Mouse (Mus musculus): ENCODE data around the gene Samsn1. TPM values are rescaled to one million over a fixed set of nuclear protein-coding genes. Genes with fewer than 3 reads are reported as not detected.

Gene Samsn1
- polyA plus RNA-seq, 1 experiment from 2014 or later = 1.2 TPM

DNA sequence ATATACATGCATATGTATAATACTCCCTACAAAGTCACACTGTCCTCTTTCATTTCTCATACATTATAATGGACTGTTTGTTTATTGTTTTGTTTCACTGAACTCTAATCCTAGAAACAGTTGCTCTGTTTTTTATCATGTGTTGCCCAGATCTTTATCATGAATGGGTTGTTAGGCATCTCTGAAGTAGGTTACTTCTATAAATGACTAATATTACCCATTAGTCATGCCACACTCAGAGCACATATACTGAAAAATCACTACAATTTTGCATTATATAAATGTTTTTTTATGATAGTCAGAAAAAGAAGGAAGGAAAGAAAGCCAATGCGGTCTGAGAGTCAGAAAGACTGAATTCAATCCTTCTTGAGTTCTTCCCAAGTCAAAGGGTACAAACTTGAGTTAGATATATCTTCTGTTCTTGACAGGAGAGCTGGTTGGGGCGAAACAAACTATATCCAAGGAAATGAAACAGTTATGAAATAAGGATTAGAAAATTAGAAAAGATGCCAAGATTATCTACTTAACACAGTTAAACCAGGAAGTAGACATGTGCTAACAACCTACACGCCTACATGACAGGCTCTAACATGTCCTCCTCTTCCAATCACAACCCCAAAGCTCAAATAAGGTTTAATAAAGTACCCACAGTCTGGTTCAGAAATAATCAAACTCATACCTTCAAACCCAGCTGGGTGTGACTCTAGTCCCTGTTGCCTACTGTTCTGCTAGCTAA is 122.0 kb downstream of the Samsn1 start:
- ATAC-seq (ENCODE audit: low FRiP score) = no peak
- Histone ChIP-seq H3K27ac (no peak overlapping the region), H3K4me2 (replicated peaks) (no peak overlapping the region), H3K9me3 (ENCODE audit: control insufficient read depth, low read length) (no peaks in the 10 kb centered on the region), H3K27me3 (ENCODE audit: control insufficient read depth, insufficient read depth, low read length) (no peaks in the 10 kb centered on the region), H3K4me3 (replicated peaks; ENCODE audit: low read length) (no peak overlapping the region), H3K4me1 (replicated peaks; ENCODE audit: control insufficient read depth, insufficient read depth, low read length) (no peaks in the 10 kb centered on the region), H3K9ac (no peak overlapping the region), H3K36me3 (replicated peaks; ENCODE audit: control insufficient read depth, insufficient read depth) (no peaks in the 10 kb centered on the region)
- WGBS = 90% methylated on average over 3 of the region's 3 CpGs
- no peak for DNase-seq (ENCODE audit: low spot score)

- ATAC-seq (ENCODE audit: low FRiP score) (no peak), DNase-seq (ENCODE audit: low spot score) (no peak)
- Histone ChIP-seq H3K4me1 (replicated peaks; ENCODE audit: control insufficient read depth, insufficient read depth, low read length) (no peaks in the 10 kb centered on the region), H3K9ac (no peak overlapping the region), H3K9me3 (ENCODE audit: control insufficient read depth, low read length) (no peaks in the 10 kb centered on the region), H3K4me2 (replicated peaks) (no peak overlapping the region), H3K4me3 (replicated peaks; ENCODE audit: low read length) (no peak overlapping the region), H3K27me3 (ENCODE audit: control insufficient read depth, insufficient read depth, low read length) (no peaks in the 10 kb centered on the region), H3K36me3 (replicated peaks; ENCODE audit: control insufficient read depth, insufficient read depth) (no peaks in the 10 kb centered on the region), H3K27ac (no peak overlapping the region)
- WGBS = 84% methylated on average over 4 of the region's 4 CpGs
Measured at GRCm38 (mm10) chr16:75897828-75898367, 124.2 kb downstream of the Samsn1 start.

DNA sequence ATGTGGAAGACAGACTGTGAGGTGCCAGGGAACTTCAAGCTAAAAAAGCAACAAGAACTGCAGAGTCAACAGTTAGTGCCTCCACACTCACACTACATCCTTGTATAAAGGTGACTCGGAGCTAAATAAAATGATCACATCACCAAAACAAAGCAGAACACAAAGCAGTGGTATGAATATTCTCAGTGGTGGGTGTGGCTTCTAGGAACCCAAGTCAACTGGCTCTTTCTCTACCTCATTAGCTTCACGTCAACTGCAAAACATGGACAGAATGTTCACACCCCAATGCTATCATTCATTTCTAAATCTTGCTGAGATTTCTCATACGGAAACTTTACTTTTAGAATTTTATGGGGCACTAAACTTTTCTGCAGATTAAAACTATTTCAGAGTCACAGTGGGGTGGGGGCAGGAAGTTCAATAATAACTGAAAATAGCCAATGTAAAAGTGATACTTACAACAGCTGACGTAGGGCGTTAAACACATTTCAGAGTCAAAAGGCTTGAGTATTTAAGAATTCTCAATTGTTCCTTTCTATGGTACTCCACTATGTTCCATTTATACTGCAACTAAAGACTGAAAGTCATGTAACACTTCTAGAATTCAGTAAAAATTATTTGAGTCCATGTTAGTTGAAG is 127.7 kb downstream of the Samsn1 start:
- Histone ChIP-seq H3K4me3 (replicated peaks; ENCODE audit: low read length) (no peak overlapping the region), H3K4me2 (replicated peaks) (no peak overlapping the region), H3K4me1 (replicated peaks; ENCODE audit: control insufficient read depth, insufficient read depth, low read length) (no peaks in the 10 kb centered on the region), H3K9me3 (ENCODE audit: control insufficient read depth, low read length) (no peaks in the 10 kb centered on the region), H3K27ac (no peak overlapping the region), H3K27me3 (ENCODE audit: control insufficient read depth, insufficient read depth, low read length) (no peaks in the 10 kb centered on the region), H3K9ac (no peak overlapping the region), H3K36me3 (replicated peaks; ENCODE audit: control insufficient read depth, insufficient read depth) (no peaks in the 10 kb centered on the region)
- 84% methylated on average over 5 of the region's 5 CpGs for WGBS
- DNase-seq (ENCODE audit: low spot score) = no peak
- ATAC-seq (ENCODE audit: low FRiP score) = no peak

GRCm38 (mm10) chr16:75893470-75893869 is 128.6 kb downstream of the Samsn1 start:
- no peak for DNase-seq (ENCODE audit: low spot score)

GRCm38 (mm10) chr16:75889081-75889646 is 132.9 kb downstream of the Samsn1 start:
- Histone ChIP-seq H3K9ac (no peak overlapping the region), H3K36me3 (replicated peaks; ENCODE audit: control insufficient read depth, insufficient read depth) (no peaks in the 10 kb centered on the region), H3K27me3 (ENCODE audit: control insufficient read depth, insufficient read depth, low read length) (no peaks in the 10 kb centered on the region), H3K27ac (no peak overlapping the region), H3K9me3 (ENCODE audit: control insufficient read depth, low read length) (no peaks in the 10 kb centered on the region), H3K4me1 (replicated peaks; ENCODE audit: control insufficient read depth, insufficient read depth, low read length) (no peaks in the 10 kb centered on the region), H3K4me3 (replicated peaks; ENCODE audit: low read length) (no peak overlapping the region), H3K4me2 (replicated peaks) (no peak overlapping the region)
- ATAC-seq (ENCODE audit: low FRiP score) = no peak
- DNase-seq (ENCODE audit: low spot score) = no peak
- 64% methylated on average over 6 of the region's 6 CpGs for WGBS

More at GRCm38 (mm10) chr16:75893470-75893869, 128.6 kb downstream of the Samsn1 start:
- WGBS = 100% methylated on average over 1 of the region's 1 CpGs
- H3K36me3 ChIP-seq (replicated peaks; ENCODE audit: control insufficient read depth, insufficient read depth) = no peaks in the 10 kb centered on the region
- ATAC-seq (ENCODE audit: low FRiP score) = no peak
- H3K4me1 ChIP-seq (replicated peaks; ENCODE audit: control insufficient read depth, insufficient read depth, low read length) = no peaks in the 10 kb centered on the region
- H3K9me3 ChIP-seq (ENCODE audit: control insufficient read depth, low read length) = no peaks in the 10 kb centered on the region
- no peaks in the 10 kb centered on the region for H3K27me3 ChIP-seq (ENCODE audit: control insufficient read depth, insufficient read depth, low read length)
- no peak overlapping the region for H3K9ac ChIP-seq
- H3K27ac ChIP-seq = no peak overlapping the region
- H3K4me3 ChIP-seq (replicated peaks; ENCODE audit: low read length) = no peak overlapping the region
- H3K4me2 ChIP-seq (replicated peaks) = no peak overlapping the region

DNA sequence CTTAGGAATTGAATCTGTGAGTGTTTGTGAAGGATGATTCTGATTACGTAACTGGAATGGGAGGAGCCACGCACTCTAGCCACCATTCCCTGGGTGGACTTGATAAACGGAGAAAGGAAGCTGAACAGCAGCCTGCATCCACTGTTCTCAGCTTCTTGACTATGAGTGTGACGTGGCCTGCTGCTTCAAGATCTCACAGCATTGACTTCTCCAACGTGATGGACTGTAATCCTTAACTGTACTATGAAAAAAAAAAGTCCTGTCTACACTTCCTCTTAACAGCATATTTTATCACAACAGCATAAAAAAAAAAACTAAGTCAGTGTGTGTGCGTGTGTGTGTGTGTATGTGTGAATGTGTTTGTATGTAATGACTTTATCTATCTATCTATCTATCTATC is 134.9 kb downstream of the Samsn1 start:
- Histone ChIP-seq H3K27ac (no peak overlapping the region), H3K9me3 (ENCODE audit: control insufficient read depth, low read length) (no peaks in the 10 kb centered on the region), H3K27me3 (ENCODE audit: control insufficient read depth, insufficient read depth, low read length) (no peaks in the 10 kb centered on the region), H3K4me2 (replicated peaks) (no peak overlapping the region), H3K4me1 (replicated peaks; ENCODE audit: control insufficient read depth, insufficient read depth, low read length) (no peaks in the 10 kb centered on the region), H3K36me3 (replicated peaks; ENCODE audit: control insufficient read depth, insufficient read depth) (no peaks in the 10 kb centered on the region), H3K9ac (no peak overlapping the region), H3K4me3 (replicated peaks; ENCODE audit: low read length) (no peak overlapping the region)
- WGBS = 86% methylated on average over 6 of the region's 6 CpGs
- ATAC-seq (ENCODE audit: low FRiP score) = no peak
- no peak for DNase-seq (ENCODE audit: low spot score)

DNA sequence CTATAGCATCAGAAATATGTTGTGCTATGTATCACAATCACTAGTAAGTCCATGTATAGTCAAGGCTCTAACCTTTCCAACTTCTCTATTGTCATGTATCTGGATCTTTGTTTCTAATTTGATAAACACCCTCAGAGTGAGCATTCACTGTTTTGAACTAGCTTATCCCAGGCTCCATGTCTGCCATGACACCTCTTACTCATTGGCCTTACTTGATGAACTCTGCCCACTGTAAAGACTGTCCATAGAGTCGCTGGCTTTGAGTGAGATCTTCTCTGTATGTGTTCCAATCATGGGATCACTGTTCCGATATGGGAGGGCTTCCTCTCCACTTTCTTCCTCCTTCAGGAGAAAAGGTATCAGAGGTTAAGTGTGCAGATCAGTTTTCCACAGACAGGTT is 143.2 kb downstream of the Samsn1 start:
- 79% methylated on average over 2 of the region's 2 CpGs for WGBS
- no peak for DNase-seq (ENCODE audit: low spot score)
- no peak for ATAC-seq (ENCODE audit: low FRiP score)
- H3K4me2 ChIP-seq (replicated peaks) = no peak overlapping the region
- no peak overlapping the region for H3K9ac ChIP-seq
- no peaks in the 10 kb centered on the region for H3K36me3 ChIP-seq (replicated peaks; ENCODE audit: control insufficient read depth, insufficient read depth)
- H3K27me3 ChIP-seq (ENCODE audit: control insufficient read depth, insufficient read depth, low read length) = no peaks in the 10 kb centered on the region
- no peak overlapping the region for H3K4me3 ChIP-seq (replicated peaks; ENCODE audit: low read length)
- H3K9me3 ChIP-seq (ENCODE audit: control insufficient read depth, low read length) = no peaks in the 10 kb centered on the region
- no peaks in the 10 kb centered on the region for H3K4me1 ChIP-seq (replicated peaks; ENCODE audit: control insufficient read depth, insufficient read depth, low read length)
- no peak overlapping the region for H3K27ac ChIP-seq

- Histone ChIP-seq H3K4me3 (replicated peaks; ENCODE audit: low read length) (no peak overlapping the region), H3K27me3 (ENCODE audit: control insufficient read depth, insufficient read depth, low read length) (no peaks in the 10 kb centered on the region), H3K9ac (no peak overlapping the region), H3K9me3 (ENCODE audit: control insufficient read depth, low read length) (no peaks in the 10 kb centered on the region), H3K27ac (no peak overlapping the region), H3K4me2 (replicated peaks) (no peak overlapping the region), H3K36me3 (replicated peaks; ENCODE audit: control insufficient read depth, insufficient read depth) (no peaks in the 10 kb centered on the region), H3K4me1 (replicated peaks; ENCODE audit: control insufficient read depth, insufficient read depth, low read length) (no peaks in the 10 kb centered on the region)
- DNase-seq (ENCODE audit: low spot score) (no peak), ATAC-seq (ENCODE audit: low FRiP score) (no peak)
- 84% methylated on average over 3 of the region's 3 CpGs for WGBS
Measured at GRCm38 (mm10) chr16:75877170-75877569, 144.9 kb downstream of the Samsn1 start.

- Histone ChIP-seq H3K27ac (no peak overlapping the region), H3K9ac (no peak overlapping the region), H3K36me3 (replicated peaks; ENCODE audit: control insufficient read depth, insufficient read depth) (no peaks in the 10 kb centered on the region), H3K4me2 (replicated peaks) (no peak overlapping the region), H3K9me3 (ENCODE audit: control insufficient read depth, low read length) (no peaks in the 10 kb centered on the region), H3K27me3 (ENCODE audit: control insufficient read depth, insufficient read depth, low read length) (no peaks in the 10 kb centered on the region), H3K4me1 (replicated peaks; ENCODE audit: control insufficient read depth, insufficient read depth, low read length) (no peaks in the 10 kb centered on the region), H3K4me3 (replicated peaks; ENCODE audit: low read length) (no peak overlapping the region)
- DNase-seq (ENCODE audit: low spot score) = no peak
- 75% methylated on average over 4 of the region's 4 CpGs for WGBS
- no peak for ATAC-seq (ENCODE audit: low FRiP score)
Measured at GRCm38 (mm10) chr16:75875896-75876295, 146.2 kb downstream of the Samsn1 start.
